Mouse (Mus musculus): Measurements from ENCODE around the gene Gbp2b. TPM values are rescaled to one million over a fixed set of nuclear protein-coding genes. Genes with fewer than 3 reads are reported as not detected.

The Gbp2b gene
- 0.37 TPM for polyA plus RNA-seq (2014; fragmentation: Illumina TruSeq; extraction: RNeasy Lipid Tissue Mini Kit (QIAGEN cat#74804); ENCODE audit: low read depth, low replicate concordance)

DNA sequence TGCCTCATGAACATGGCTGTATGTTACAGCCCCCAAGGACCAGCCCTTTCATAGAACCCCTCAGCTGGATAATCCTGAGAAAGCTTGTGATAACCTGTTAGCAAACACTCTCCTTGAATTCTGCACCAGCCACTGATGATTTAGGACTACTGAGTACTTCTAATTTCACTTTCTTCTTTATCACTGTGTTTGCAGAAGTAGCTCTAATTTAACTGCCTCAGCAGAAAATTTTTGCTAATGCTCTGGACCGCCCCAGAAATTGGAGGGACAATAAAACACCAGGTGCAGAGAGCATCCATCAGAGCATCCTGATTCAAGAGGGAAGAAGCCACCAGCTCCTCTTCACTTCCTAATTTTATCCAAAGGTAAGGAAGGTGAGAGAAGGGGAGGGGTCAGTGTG is at the start of gene Gbp2b:
Gene Gbp2b (plus strand): TSS at position 301 of the 400 bp plus-strand sequence.

DNA sequence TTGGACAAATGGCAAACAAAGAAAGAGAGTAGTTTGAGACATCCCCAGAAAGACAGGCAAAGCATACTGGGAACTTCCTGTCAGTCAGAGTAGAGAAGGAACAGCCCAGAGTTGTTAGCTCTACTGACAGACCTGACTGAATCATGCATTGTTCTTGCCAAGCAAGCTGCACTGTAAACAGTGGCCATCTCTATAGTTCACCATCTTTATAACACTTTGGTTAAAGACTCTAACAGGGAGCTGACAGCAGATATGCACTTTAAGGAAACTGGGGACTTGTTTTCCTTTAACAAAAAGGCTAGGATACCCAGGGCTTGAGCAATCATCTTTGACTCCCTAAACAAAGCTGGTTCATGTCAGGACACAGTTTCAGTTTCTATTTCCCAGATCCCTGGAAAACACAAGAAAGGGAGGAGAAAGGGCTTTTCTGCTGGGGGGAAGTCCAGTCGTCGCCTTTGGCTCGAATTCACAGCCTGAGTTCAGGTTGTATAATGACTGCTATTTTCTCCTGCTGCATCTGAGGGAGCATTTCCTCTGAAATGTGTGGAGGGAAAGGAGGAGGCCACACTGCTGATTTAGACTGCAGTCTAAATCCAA is 34.9 kb upstream of the Gbp2b start, which contains the start of gene Gbp3:
Gene Gbp3 (plus strand): TSS at position 395 of the 597 bp plus-strand sequence.

DNA sequence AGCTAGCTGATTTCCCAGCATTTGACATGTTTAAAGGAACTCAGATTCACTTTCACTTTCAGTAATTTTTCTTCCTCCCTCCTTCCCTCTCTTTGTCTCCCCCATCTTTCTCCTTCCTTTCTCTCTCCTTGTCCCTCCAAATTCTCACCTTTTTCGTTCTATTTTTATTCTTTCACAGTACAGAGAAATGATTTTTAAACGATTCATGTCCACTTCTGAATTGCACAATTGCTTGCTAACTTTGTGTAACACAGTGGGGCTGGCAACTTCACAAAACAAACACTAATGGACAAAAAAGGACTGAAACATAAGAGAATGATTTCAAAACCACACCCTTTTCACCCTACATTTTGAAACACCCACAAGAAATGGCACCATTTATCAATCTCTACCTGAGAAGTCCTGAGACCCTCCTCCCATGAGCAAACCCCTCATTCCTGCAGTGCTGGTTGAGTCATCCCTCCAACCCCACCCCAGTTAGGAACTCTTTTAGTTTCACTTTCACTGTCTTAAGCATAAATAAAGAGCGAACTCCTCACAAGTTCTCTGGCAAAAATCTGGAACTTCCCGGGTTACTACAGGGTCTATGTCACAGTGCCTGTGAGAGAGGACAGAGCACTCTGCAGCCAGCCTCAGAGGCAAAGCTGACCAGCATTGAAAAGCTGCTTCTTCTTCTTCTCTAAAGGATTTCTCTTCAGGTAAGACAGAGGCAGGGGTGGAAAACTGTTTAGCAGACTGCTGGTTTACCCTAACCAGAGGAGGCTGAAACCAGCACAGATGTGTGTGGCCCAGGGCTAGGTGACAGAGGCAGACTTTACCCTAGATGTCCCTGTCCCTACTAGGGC is 25.7 kb downstream of the Gbp2b start, which contains the start of gene Gbp2:
Gene Gbp2 (plus strand): TSS at position 492 of the 845 bp plus-strand sequence.

Other genes starting within 250 kb of the Gbp2b start
- gene Pdlim5, start 199.2 kb upstream of the Gbp2b start, polyA plus RNA-seq (2014; fragmentation: Illumina TruSeq; extraction: RNeasy Lipid Tissue Mini Kit (QIAGEN cat#74804); ENCODE audit: low read depth, low replicate concordance), result 30.6 TPM
- 6.0 TPM for gene Gbp5, start 100.9 kb upstream of the Gbp2b start, polyA plus RNA-seq (2014; fragmentation: Illumina TruSeq; extraction: RNeasy Lipid Tissue Mini Kit (QIAGEN cat#74804); ENCODE audit: low read depth, low replicate concordance)
- 9.9 TPM for gene Gbp7, start 64.5 kb upstream of the Gbp2b start, polyA plus RNA-seq (2014; fragmentation: Illumina TruSeq; extraction: RNeasy Lipid Tissue Mini Kit (QIAGEN cat#74804); ENCODE audit: low read depth, low replicate concordance)
- gene Gbp3, start 34.8 kb upstream of the Gbp2b start, polyA plus RNA-seq (2014; fragmentation: Illumina TruSeq; extraction: RNeasy Lipid Tissue Mini Kit (QIAGEN cat#74804); ENCODE audit: low read depth, low replicate concordance), result 14.4 TPM
- gene Gbp2, start 25.8 kb downstream of the Gbp2b start, polyA plus RNA-seq (2014; fragmentation: Illumina TruSeq; extraction: RNeasy Lipid Tissue Mini Kit (QIAGEN cat#74804); ENCODE audit: low read depth, low replicate concordance), result 27.3 TPM
- 15.7 TPM for gene Kyat3, start 106.2 kb downstream of the Gbp2b start, polyA plus RNA-seq (2014; fragmentation: Illumina TruSeq; extraction: RNeasy Lipid Tissue Mini Kit (QIAGEN cat#74804); ENCODE audit: low read depth, low replicate concordance)
- 39.3 TPM for gene Gtf2b, start 170.2 kb downstream of the Gbp2b start, polyA plus RNA-seq (2014; fragmentation: Illumina TruSeq; extraction: RNeasy Lipid Tissue Mini Kit (QIAGEN cat#74804); ENCODE audit: low read depth, low replicate concordance)

Measured in adipose tissue, adult 10 weeks (tissue).